10 mouse cellular contexts compared by ENCODE assay signal in genomic region chr1:23187446-23188206, GRCm38 (mm10).
A peak's percentile ranks its signal among the peaks of the same experiment; 100 is the strongest.
DNase-seq lines count a peak whose midpoint lies in the region; ATAC-seq lines count a peak whose summit lies in the region.
"Had no signal": no experiment of that assay in that cellular context is flagged by ENCODE, and none has a peak within 500 bp of the region (broad histone marks: within the 10 kb centered on the region; RNA-seq: fewer than 3 reads in every experiment).

No protein-coding gene starts in this region.

- peak overlapping the region; percentile 13; the same call in 1 of the 2 replicates for H3K4me2 ChIP-seq in lung, embryonic 15.5 days
- H3K4me2 ChIP-seq in limb, embryonic 15.5 days: no peak overlapping the region
- peak overlapping the region; percentile 40 for H3K4me2 ChIP-seq in stomach, embryonic 16.5 days (ENCODE audit: low read depth, low read length)

- H3K4me1 ChIP-seq in lung, embryonic 15.5 days: peaks cover 12% of the 10 kb centered on the region
- H3K4me1 ChIP-seq in heart, embryonic 10.5 days: peaks cover 6% of the 10 kb centered on the region; the same call in 1 of the 2 replicates
- H3K4me1 ChIP-seq in limb, embryonic 15.5 days: no peaks in the 10 kb centered on the region
- peaks cover 5% of the 10 kb centered on the region for H3K4me1 ChIP-seq in stomach, embryonic 16.5 days (ENCODE audit: control insufficient read depth, insufficient read depth, low read length)

- no peak overlapping the region for H3K9ac ChIP-seq in lung, embryonic 15.5 days
- no peak overlapping the region for H3K9ac ChIP-seq in limb, embryonic 15.5 days
- H3K9ac ChIP-seq in stomach, embryonic 16.5 days (ENCODE audit: low read length): no peak overlapping the region

- 31% methylated on average over 6 of the region's 6 CpGs for WGBS in lung, embryonic 15.5 days
- 48% methylated on average over 6 of the region's 6 CpGs for WGBS in heart, embryonic 10.5 days
- 59% methylated on average over 6 of the region's 6 CpGs for WGBS in limb, embryonic 15.5 days
- WGBS in stomach, embryonic 16.5 days: 49% methylated on average over 6 of the region's 6 CpGs

- peak; percentile 64; the same call in 1 of the 2 replicates for ATAC-seq in lung, embryonic 15.5 days (ENCODE audit: borderline replicate concordance, extremely low read depth, low FRiP score, low TSS enrichment)
- no peak for ATAC-seq in limb, embryonic 15.5 days (ENCODE audit: insufficient number of reproducible peaks, low FRiP score, low TSS enrichment, low read depth)
- peak; percentile 64; the same call in 1 of the 2 replicates for ATAC-seq in stomach, embryonic 16.5 days (ENCODE audit: insufficient read depth, low FRiP score)
- no peak for ATAC-seq in erythroid progenitor cell, adult 5-6 weeks (replicated peaks; ENCODE audit: low FRiP score, poor library complexity, severe bottlenecking)

- intact Hi-C loops in left cerebral cortex, postnatal 4 days (cut with DNase I): no loop called here

- DNase-seq in lung, postnatal 25 days (ENCODE audit: low spot score): no peak
- no peak for DNase-seq in heart, embryonic 10.5 days (ENCODE audit: low spot score)
- no peak for DNase-seq in left cerebral cortex, postnatal 4 days
- DNase-seq: layer of hippocampus, postnatal 36 days; right cerebral cortex, adult 18-20 months; thymus, adult 18-20 months had no signal

- H3K27ac ChIP-seq in lung, embryonic 15.5 days: peak overlapping the region; percentile 86
- H3K27ac ChIP-seq in heart, embryonic 10.5 days: peak overlapping the region; percentile 86
- H3K27ac ChIP-seq in limb, embryonic 15.5 days: 0 out of 2 replicates have a peak overlapping the region, but pooled peaks have one; percentile 43
- H3K27ac ChIP-seq in stomach, embryonic 16.5 days (ENCODE audit: low read length): peak overlapping the region; percentile 70

- H3K4me3 ChIP-seq in lung, embryonic 15.5 days: no peak overlapping the region
- no peak overlapping the region for H3K4me3 ChIP-seq in heart, embryonic 10.5 days
- no peak overlapping the region for H3K4me3 ChIP-seq in limb, embryonic 15.5 days
- H3K4me3 ChIP-seq in stomach, embryonic 16.5 days (replicated peaks; ENCODE audit: low read length): no peak overlapping the region

- H3K9me3 ChIP-seq in lung, embryonic 15.5 days: no peaks in the 10 kb centered on the region
- H3K9me3 ChIP-seq in heart, embryonic 10.5 days: no peaks in the 10 kb centered on the region
- no peaks in the 10 kb centered on the region for H3K9me3 ChIP-seq in limb, embryonic 15.5 days
- no peaks in the 10 kb centered on the region for H3K9me3 ChIP-seq in stomach, embryonic 16.5 days (replicated peaks; ENCODE audit: control insufficient read depth, low read length)

- no peaks in the 10 kb centered on the region for H3K36me3 ChIP-seq in lung, embryonic 15.5 days
- no peaks in the 10 kb centered on the region for H3K36me3 ChIP-seq in heart, embryonic 10.5 days
- H3K36me3 ChIP-seq in limb, embryonic 15.5 days: no peaks in the 10 kb centered on the region
- no peaks in the 10 kb centered on the region for H3K36me3 ChIP-seq in stomach, embryonic 16.5 days (ENCODE audit: control insufficient read depth, insufficient read depth, low read length)

- no peaks in the 10 kb centered on the region for H3K27me3 ChIP-seq in lung, embryonic 15.5 days
- H3K27me3 ChIP-seq in heart, embryonic 10.5 days (ENCODE audit: insufficient read depth, poor library complexity, severe bottlenecking): no peaks in the 10 kb centered on the region
- no peaks in the 10 kb centered on the region for H3K27me3 ChIP-seq in limb, embryonic 15.5 days
- H3K27me3 ChIP-seq in stomach, embryonic 16.5 days (ENCODE audit: control insufficient read depth, insufficient read depth, low read length): no peaks in the 10 kb centered on the region

Comparison
In these comparisons a context has a peak if more than half of its experiments do, and no peak if none do; other contexts are left out.
1. ATAC-seq: peak in lung, embryonic 15.5 days (single experiment) and stomach, embryonic 16.5 days (single experiment); none in limb, embryonic 15.5 days (single experiment) and erythroid progenitor cell, adult 5-6 weeks (single experiment).
2. Peak in every context shown above with its lines, with median percentiles within 50 percentile points of each other: H3K27ac ChIP-seq.